Mouse (Mus musculus) lung, postnatal 0 days (tissue): Measurements from ENCODE around the gene Tnfrsf19. TPM values are rescaled to one million over a fixed set of nuclear protein-coding genes. Genes with fewer than 3 reads are reported as not detected.
A peak's percentile ranks its signal among the peaks of the same experiment; 100 is the strongest.

Source experiments
- ATAC-seq: fragments of 200-750 bp; cut with Nextera tagmentation; 2 replicates; pipeline ENCODE4 v1.8.0; 2017; ENCODE audit warnings: moderate library complexity
- DNase-seq: peaks from one replicate; pipeline ENCODE4 v3.0.0-alpha.2; 2016; ENCODE audit warnings: low spot score
- H3K27ac ChIP-seq: fragments of 300-500 bp; sonication (generic); 2 replicates; pipeline ENCODE4 v1.5.1; 2014; ENCODE audit warnings: antibody characterized with exemption, mild to moderate bottlenecking, low read length, mixed read lengths
- H3K27me3 ChIP-seq: fragments of 300-500 bp; sonication (generic); replicated peaks from 2 replicates; pipeline ENCODE4 v1.6.1; 2014; ENCODE audit warnings: low read length, mixed read lengths; ENCODE audit not compliant: insufficient read depth
- H3K36me3 ChIP-seq: fragments of 300-500 bp; sonication (generic); 2 replicates; pipeline ENCODE4 v1.6.1; 2014; ENCODE audit warnings: low read length, mixed read lengths; ENCODE audit not compliant: insufficient read depth
- H3K4me1 ChIP-seq: fragments of 300-500 bp; sonication (generic); 2 replicates; pipeline ENCODE4 v1.6.1; 2014; ENCODE audit warnings: antibody characterized with exemption, low read depth, low read length, mixed read lengths; ENCODE audit not compliant: insufficient read depth
- H3K4me2 ChIP-seq: fragments of 300-500 bp; sonication (generic); replicated peaks from 2 replicates; pipeline ENCODE4 v1.6.1; 2014; ENCODE audit warnings: low read depth, mild to moderate bottlenecking, low read length, moderate library complexity, mixed read lengths
- H3K4me3 ChIP-seq: fragments of 300-500 bp; sonication (generic); 2 replicates; pipeline ENCODE4 v1.5.1; 2014; ENCODE audit warnings: low read depth, low read length
- H3K9ac ChIP-seq: fragments of 300-500 bp; sonication (generic); replicated peaks from 2 replicates; pipeline ENCODE4 v1.6.1; 2014; ENCODE audit warnings: low read depth, mild to moderate bottlenecking
- H3K9me3 ChIP-seq: fragments of 300-500 bp; sonication (generic); 2 replicates; pipeline ENCODE4 v1.6.1; 2016; ENCODE audit warnings: low read length, mixed read lengths
- CTCF ChIP-seq: IDR thresholded peaks from 2 replicates; pipeline ENCODE4 v1.5.1; 2016; ENCODE audit warnings: antibody characterized with exemption, mild to moderate bottlenecking
- EP300 ChIP-seq: IDR thresholded peaks from 2 replicates; pipeline ENCODE4 v1.6.1; 2016; ENCODE audit warnings: antibody characterized with exemption, mild to moderate bottlenecking, control low read depth
- WGBS: fragments of 180-500 bp; shearing (Covaris S2); extraction: QIAGEN DNeasy Blood & Tissue Kit; methylation state at CpG from one replicate; pipeline ENCODE4 v1.1.7; 2014; 5-methylcytosine and 5-hydroxymethylcytosine counted together
- polyA plus RNA-seq: library from polyadenylated mRNA; unstranded; fragments of >200 nt; fragmentation: Nextera tagmentation; extraction: Ambion mirVana; gene quantifications from 2 replicates; pipeline ENCODE4 v1.2.1, GENCODE M21; 2015

Gene Tnfrsf19
- polyA plus RNA-seq, 1 experiment from 2014 or later = 35.0 TPM

- Histone ChIP-seq H3K4me2 (peak overlapping the region; percentile 93), H3K4me3 (peak overlapping the region; percentile 54), H3K9ac (0 out of 2 replicates have a peak overlapping the region, but pooled peaks have one; percentile 16), H3K36me3 (no peaks in the 10 kb centered on the region), H3K9me3 (no peaks in the 10 kb centered on the region), H3K27me3 (no peaks in the 10 kb centered on the region), H3K27ac (no peak overlapping the region), H3K4me1 (peaks cover 4% of the 10 kb centered on the region; the same call in 1 of the 2 replicates)
- TF ChIP-seq EP300 (no peak), CTCF (peak; percentile 36)
- peak; percentile 82 for DNase-seq
- ATAC-seq = peak; percentile 93
- 1% methylated on average over 38 of the region's 40 CpGs for WGBS
Measured at GRCm38 (mm10) chr14:61037321-61038081, 8.8 kb downstream of the Tnfrsf19 start.

DNA sequence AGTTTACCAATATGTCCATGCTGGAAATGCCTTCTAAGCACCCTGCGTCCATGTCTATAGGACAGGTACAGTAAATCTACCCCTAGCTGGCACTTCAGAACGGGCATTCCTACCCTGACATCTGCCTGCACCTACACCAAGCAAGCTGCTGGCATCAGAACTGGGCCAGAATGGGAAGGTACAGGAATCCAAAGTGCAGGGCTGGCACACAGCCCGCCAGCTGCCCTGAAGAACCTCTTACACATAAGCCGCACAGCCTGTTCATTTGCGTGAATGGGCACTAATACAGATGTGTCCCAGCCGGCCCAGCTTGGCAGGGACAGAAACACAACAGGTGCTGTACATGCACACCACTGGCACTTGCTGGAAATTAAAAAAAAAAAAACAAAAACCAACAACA is 15.9 kb downstream of the Tnfrsf19 start:
- ATAC-seq = no peak
- Histone ChIP-seq H3K9ac (no peak overlapping the region), H3K4me1 (no peaks in the 10 kb centered on the region), H3K4me3 (no peak overlapping the region), H3K9me3 (no peaks in the 10 kb centered on the region), H3K36me3 (no peaks in the 10 kb centered on the region), H3K27ac (no peak overlapping the region), H3K27me3 (no peaks in the 10 kb centered on the region), H3K4me2 (no peak overlapping the region)
- WGBS = 73% methylated on average over 6 of the region's 6 CpGs
- no peak for TF ChIP-seq EP300
- TF ChIP-seq CTCF = no peak
- DNase-seq = no peak

DNA sequence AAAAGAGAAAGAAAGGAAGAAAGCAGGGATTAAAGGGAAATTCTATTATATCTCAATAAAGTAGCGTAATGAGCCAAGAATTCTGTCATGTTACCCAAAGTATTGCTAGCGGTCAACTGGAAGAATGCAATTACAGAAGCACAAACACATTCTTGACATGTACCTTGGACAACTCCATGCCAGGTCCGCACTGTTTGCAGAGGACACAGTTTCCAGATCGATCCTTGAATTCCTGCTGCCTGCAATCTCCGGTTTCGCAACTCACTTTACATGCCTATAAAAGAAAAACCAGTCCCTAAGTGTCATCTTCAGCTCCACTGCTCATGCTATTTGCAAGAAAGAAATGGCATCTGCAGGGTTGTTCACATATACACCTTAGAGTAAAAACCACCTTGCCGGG is 22.3 kb downstream of the Tnfrsf19 start:
- ATAC-seq = no peak

GRCm38 (mm10) chr14:61022383-61022782 is 23.9 kb downstream of the Tnfrsf19 start:
- H3K4me3 ChIP-seq = no peak overlapping the region
- no peaks in the 10 kb centered on the region for H3K27me3 ChIP-seq
- DNase-seq (no peak), ATAC-seq (no peak)
- H3K9ac ChIP-seq = no peak overlapping the region
- no peaks in the 10 kb centered on the region for H3K9me3 ChIP-seq
- no peaks in the 10 kb centered on the region for H3K4me1 ChIP-seq
- TF ChIP-seq CTCF (peak; percentile 35; the same call in 1 of the 2 replicates), EP300 (no peak)
- 33% methylated on average over 1 of the region's 1 CpGs for WGBS
- H3K27ac ChIP-seq = no peak overlapping the region
- no peaks in the 10 kb centered on the region for H3K36me3 ChIP-seq
- no peak overlapping the region for H3K4me2 ChIP-seq

More for the DNA sequence above, 22.3 kb downstream of the Tnfrsf19 start:
- Histone ChIP-seq H3K27ac (no peak overlapping the region), H3K4me2 (no peak overlapping the region), H3K4me1 (no peaks in the 10 kb centered on the region), H3K27me3 (no peaks in the 10 kb centered on the region), H3K36me3 (no peaks in the 10 kb centered on the region), H3K4me3 (no peak overlapping the region), H3K9me3 (no peaks in the 10 kb centered on the region), H3K9ac (no peak overlapping the region)
- no peak for TF ChIP-seq CTCF
- TF ChIP-seq EP300 = no peak
- WGBS = 88% methylated on average over 7 of the region's 7 CpGs
- DNase-seq = no peak

- no peaks in the 10 kb centered on the region for H3K9me3 ChIP-seq
- TF ChIP-seq CTCF (no peak), EP300 (no peak)
- DNase-seq (no peak), ATAC-seq (no peak)
- H3K36me3 ChIP-seq = no peaks in the 10 kb centered on the region
- H3K4me3 ChIP-seq = no peak overlapping the region
- WGBS = 53% methylated on average over 2 of the region's 2 CpGs
- H3K9ac ChIP-seq = no peak overlapping the region
- H3K4me1 ChIP-seq = no peaks in the 10 kb centered on the region
- no peak overlapping the region for H3K27ac ChIP-seq
- H3K27me3 ChIP-seq = no peaks in the 10 kb centered on the region
- H3K4me2 ChIP-seq = no peak overlapping the region
Measured at GRCm38 (mm10) chr14:61020968-61021367, 25.3 kb downstream of the Tnfrsf19 start.

- no peaks in the 10 kb centered on the region for H3K36me3 ChIP-seq
- H3K4me3 ChIP-seq = no peak overlapping the region
- H3K27me3 ChIP-seq = no peaks in the 10 kb centered on the region
- no peak for TF ChIP-seq CTCF
- TF ChIP-seq EP300 = no peak
- H3K4me1 ChIP-seq = no peaks in the 10 kb centered on the region
- no peak overlapping the region for H3K4me2 ChIP-seq
- no peaks in the 10 kb centered on the region for H3K9me3 ChIP-seq
- ATAC-seq (no peak), DNase-seq (no peak)
- H3K9ac ChIP-seq = no peak overlapping the region
- no peak overlapping the region for H3K27ac ChIP-seq
- WGBS = 87% methylated on average over 1 of the region's 1 CpGs
Measured at GRCm38 (mm10) chr14:61019880-61020279, 26.4 kb downstream of the Tnfrsf19 start.
